Mouse (Mus musculus): ENCODE measurements around the gene Plekhh3. TPM values are rescaled to one million over a fixed set of nuclear protein-coding genes. Genes with fewer than 3 reads are reported as not detected.

The Plekhh3 gene
- polyA plus RNA-seq, 1 experiment from 2014 or later = 11.1 TPM

- no peaks in the 10 kb centered on the region for H3K9me3 ChIP-seq
- H3K36me3 ChIP-seq = peaks cover 20% of the 10 kb centered on the region
- H3K27me3 ChIP-seq (replicated peaks) = no peaks in the 10 kb centered on the region
- H3K4me1 ChIP-seq (replicated peaks) = peaks cover 26% of the 10 kb centered on the region
- H3K4me3 ChIP-seq (replicated peaks) = no peak overlapping the region
- H3K9ac ChIP-seq = no peak overlapping the region
- 90% methylated on average over 7 of the region's 7 CpGs for WGBS
- no peak for ATAC-seq
- H3K27ac ChIP-seq = no peak overlapping the region
- no peak overlapping the region for H3K4me2 ChIP-seq (replicated peaks)
Measured at GRCm38 (mm10) chr11:101193076-101193475, 21.9 kb upstream of the Plekhh3 start.

GRCm38 (mm10) chr11:101192646-101193045 is 21.5 kb upstream of the Plekhh3 start:
- peaks cover 16% of the 10 kb centered on the region for H3K36me3 ChIP-seq
- 90% methylated on average over 6 of the region's 6 CpGs for WGBS
- no peaks in the 10 kb centered on the region for H3K9me3 ChIP-seq

GRCm38 (mm10) chr11:101191919-101192470 is 20.8 kb upstream of the Plekhh3 start:
- no peak overlapping the region for H3K4me2 ChIP-seq (replicated peaks)
- ATAC-seq = no peak
- no peak overlapping the region for H3K9ac ChIP-seq
- whole genome bisulfite sequencing = 79% methylated on average over 4 of the region's 4 CpGs
- H3K4me3 ChIP-seq (replicated peaks) = no peak overlapping the region
- peaks cover 12% of the 10 kb centered on the region; the same call in 1 of the 2 replicates for H3K36me3 ChIP-seq
- H3K27ac ChIP-seq = no peak overlapping the region
- no peaks in the 10 kb centered on the region for H3K9me3 ChIP-seq
- no peaks in the 10 kb centered on the region for H3K27me3 ChIP-seq (replicated peaks)
- H3K4me1 ChIP-seq (replicated peaks) = peaks cover 26% of the 10 kb centered on the region

More at GRCm38 (mm10) chr11:101192646-101193045, 21.5 kb upstream of the Plekhh3 start:
- Histone ChIP-seq H3K4me2 (replicated peaks) (no peak overlapping the region), H3K27me3 (replicated peaks) (no peaks in the 10 kb centered on the region), H3K27ac (no peak overlapping the region), H3K9ac (no peak overlapping the region), H3K4me1 (replicated peaks) (peaks cover 26% of the 10 kb centered on the region), H3K4me3 (replicated peaks) (no peak overlapping the region)
- ATAC-seq = no peak

- Histone ChIP-seq H3K9ac (no peak overlapping the region), H3K4me1 (replicated peaks) (peaks cover 26% of the 10 kb centered on the region), H3K27ac (peak overlapping the region; percentile 91), H3K4me3 (replicated peaks) (no peak overlapping the region), H3K9me3 (no peaks in the 10 kb centered on the region), H3K36me3 (0 out of 2 replicates have a peak, but pooled peaks cover 6% of the 10 kb centered on the region), H3K27me3 (replicated peaks) (no peaks in the 10 kb centered on the region), H3K4me2 (replicated peaks) (no peak overlapping the region)
- 58% methylated on average over 17 of the region's 17 CpGs for WGBS
- no peak for ATAC-seq
Measured at GRCm38 (mm10) chr11:101190913-101191907, 20.1 kb upstream of the Plekhh3 start.

GRCm38 (mm10) chr11:101190181-101190912 is 19.2 kb upstream of the Plekhh3 start:
- H3K4me2 ChIP-seq (replicated peaks) = peak overlapping the region; percentile 22; the same call in 1 of the 2 replicates
- H3K36me3 ChIP-seq = 0 out of 2 replicates have a peak, but pooled peaks cover 6% of the 10 kb centered on the region

GRCm38 (mm10) chr11:101189495-101190180 is 18.5 kb upstream of the Plekhh3 start:
- ATAC-seq = peak; percentile 88
- Histone ChIP-seq H3K9me3 (no peaks in the 10 kb centered on the region), H3K36me3 (0 out of 2 replicates have a peak, but pooled peaks cover 6% of the 10 kb centered on the region), H3K9ac (no peak overlapping the region), H3K27me3 (replicated peaks) (no peaks in the 10 kb centered on the region), H3K4me2 (replicated peaks) (peak overlapping the region; percentile 22), H3K27ac (peak overlapping the region; percentile 91), H3K4me3 (replicated peaks) (no peak overlapping the region), H3K4me1 (replicated peaks) (peaks cover 26% of the 10 kb centered on the region)
- WGBS = 18% methylated on average over 6 of the region's 6 CpGs

More at GRCm38 (mm10) chr11:101190181-101190912, 19.2 kb upstream of the Plekhh3 start:
- Histone ChIP-seq H3K9me3 (no peaks in the 10 kb centered on the region), H3K9ac (no peak overlapping the region), H3K4me3 (replicated peaks) (no peak overlapping the region), H3K27ac (peak overlapping the region; percentile 91), H3K27me3 (replicated peaks) (no peaks in the 10 kb centered on the region), H3K4me1 (replicated peaks) (peaks cover 26% of the 10 kb centered on the region)
- ATAC-seq = peak; percentile 54
- 48% methylated on average over 8 of the region's 8 CpGs for WGBS

GRCm38 (mm10) chr11:101188166-101188805 is 17.1 kb upstream of the Plekhh3 start:
- Histone ChIP-seq H3K27ac (peak overlapping the region; percentile 91), H3K4me2 (replicated peaks) (no peak overlapping the region), H3K4me1 (replicated peaks) (peaks cover 26% of the 10 kb centered on the region), H3K36me3 (no peaks in the 10 kb centered on the region), H3K9me3 (no peaks in the 10 kb centered on the region), H3K9ac (no peak overlapping the region), H3K27me3 (replicated peaks) (no peaks in the 10 kb centered on the region), H3K4me3 (replicated peaks) (no peak overlapping the region)
- 82% methylated on average over 11 of the region's 11 CpGs for WGBS
- no peak for ATAC-seq

- no peak for ATAC-seq
- no peaks in the 10 kb centered on the region for H3K36me3 ChIP-seq
- peaks cover 26% of the 10 kb centered on the region for H3K4me1 ChIP-seq (replicated peaks)
- no peak overlapping the region for H3K27ac ChIP-seq
- 91% methylated on average over 5 of the region's 5 CpGs for WGBS
- no peak overlapping the region for H3K4me3 ChIP-seq (replicated peaks)
- no peak overlapping the region for H3K4me2 ChIP-seq (replicated peaks)
- no peaks in the 10 kb centered on the region for H3K9me3 ChIP-seq
- H3K27me3 ChIP-seq (replicated peaks) = no peaks in the 10 kb centered on the region
- H3K9ac ChIP-seq = no peak overlapping the region
Measured at GRCm38 (mm10) chr11:101187541-101187940, 16.4 kb upstream of the Plekhh3 start.

- ATAC-seq = no peak
- Histone ChIP-seq H3K27me3 (replicated peaks) (no peaks in the 10 kb centered on the region), H3K9ac (no peak overlapping the region), H3K4me2 (replicated peaks) (no peak overlapping the region), H3K4me1 (replicated peaks) (peaks cover 26% of the 10 kb centered on the region), H3K9me3 (no peaks in the 10 kb centered on the region), H3K36me3 (no peaks in the 10 kb centered on the region), H3K4me3 (replicated peaks) (no peak overlapping the region), H3K27ac (no peak overlapping the region)
- 86% methylated on average over 27 of the region's 27 CpGs for WGBS
Measured at GRCm38 (mm10) chr11:101186526-101187247, 15.5 kb upstream of the Plekhh3 start.

- Histone ChIP-seq H3K27ac (no peak overlapping the region), H3K4me1 (replicated peaks) (peaks cover 16% of the 10 kb centered on the region), H3K4me3 (replicated peaks) (no peak overlapping the region), H3K9ac (no peak overlapping the region), H3K4me2 (replicated peaks) (no peak overlapping the region), H3K36me3 (no peaks in the 10 kb centered on the region), H3K9me3 (no peaks in the 10 kb centered on the region), H3K27me3 (replicated peaks) (no peaks in the 10 kb centered on the region)
- 89% methylated on average over 4 of the region's 4 CpGs for WGBS
- no peak for ATAC-seq
Measured at GRCm38 (mm10) chr11:101185441-101185840, 14.3 kb upstream of the Plekhh3 start.

- 88% methylated on average over 12 of the region's 12 CpGs for WGBS
- H3K27ac ChIP-seq = no peak overlapping the region
- peaks cover 11% of the 10 kb centered on the region for H3K4me1 ChIP-seq (replicated peaks)
- H3K27me3 ChIP-seq (replicated peaks) = no peaks in the 10 kb centered on the region
- H3K9me3 ChIP-seq = no peaks in the 10 kb centered on the region
- no peak overlapping the region for H3K4me2 ChIP-seq (replicated peaks)
- no peak overlapping the region for H3K4me3 ChIP-seq (replicated peaks)
- H3K36me3 ChIP-seq = no peaks in the 10 kb centered on the region
- no peak overlapping the region for H3K9ac ChIP-seq
- ATAC-seq = no peak
Measured at GRCm38 (mm10) chr11:101184984-101185383, 13.8 kb upstream of the Plekhh3 start.
